Mouse (Mus musculus): ENCODE results near the gene St6galnac4. TPM values are rescaled to one million over a fixed set of nuclear protein-coding genes. Genes with fewer than 3 reads are reported as not detected.

The St6galnac4 gene
- polyA plus RNA-seq, 1 experiment from 2014 or later, result 7.4 TPM

DNA sequence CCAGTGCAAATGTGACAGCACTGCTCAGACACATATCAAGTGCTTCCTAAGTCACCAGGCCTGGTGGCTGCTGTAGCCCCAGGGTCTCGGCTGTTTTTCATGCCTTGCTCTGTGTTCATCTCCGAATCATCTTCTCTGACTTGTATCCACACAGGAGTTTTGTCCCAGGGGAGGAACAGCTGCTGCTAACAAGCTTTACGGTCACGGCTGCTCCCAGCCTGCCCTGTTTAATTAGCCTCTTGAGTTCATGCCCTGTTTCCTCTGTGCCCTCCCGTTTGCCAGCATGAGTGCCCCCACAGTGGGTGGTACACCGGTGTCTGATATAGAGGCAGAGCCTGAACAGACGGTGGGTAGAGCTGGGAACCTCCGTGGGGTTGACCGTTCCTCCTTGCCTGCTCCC is 31.2 kb downstream of the St6galnac4 start:
- ATAC-seq (ENCODE audit: low read depth), result no peak
- Histone ChIP-seq H3K4me3 (ENCODE audit: low read depth, low read length) (no peak overlapping the region), H3K4me2 (ENCODE audit: low read depth, low read length) (no peak overlapping the region), H3K27ac (ENCODE audit: low read length) (no peak overlapping the region), H3K27me3 (ENCODE audit: control insufficient read depth, insufficient read depth, low read depth, low read length) (no peaks in the 10 kb centered on the region), H3K4me1 (ENCODE audit: control insufficient read depth, low read depth, low read length) (peaks cover 16% of the 10 kb centered on the region), H3K9ac (ENCODE audit: low read depth, low read length) (no peak overlapping the region), H3K9me3 (replicated peaks; ENCODE audit: control insufficient read depth, low read length) (0 out of 2 replicates have a peak, but pooled peaks cover 2% of the 10 kb centered on the region), H3K36me3 (ENCODE audit: control insufficient read depth, insufficient read depth) (peaks cover 9% of the 10 kb centered on the region)
- 82% methylated on average over 9 of the region's 9 CpGs for WGBS (ENCODE audit: insufficient replicate concordance)

DNA sequence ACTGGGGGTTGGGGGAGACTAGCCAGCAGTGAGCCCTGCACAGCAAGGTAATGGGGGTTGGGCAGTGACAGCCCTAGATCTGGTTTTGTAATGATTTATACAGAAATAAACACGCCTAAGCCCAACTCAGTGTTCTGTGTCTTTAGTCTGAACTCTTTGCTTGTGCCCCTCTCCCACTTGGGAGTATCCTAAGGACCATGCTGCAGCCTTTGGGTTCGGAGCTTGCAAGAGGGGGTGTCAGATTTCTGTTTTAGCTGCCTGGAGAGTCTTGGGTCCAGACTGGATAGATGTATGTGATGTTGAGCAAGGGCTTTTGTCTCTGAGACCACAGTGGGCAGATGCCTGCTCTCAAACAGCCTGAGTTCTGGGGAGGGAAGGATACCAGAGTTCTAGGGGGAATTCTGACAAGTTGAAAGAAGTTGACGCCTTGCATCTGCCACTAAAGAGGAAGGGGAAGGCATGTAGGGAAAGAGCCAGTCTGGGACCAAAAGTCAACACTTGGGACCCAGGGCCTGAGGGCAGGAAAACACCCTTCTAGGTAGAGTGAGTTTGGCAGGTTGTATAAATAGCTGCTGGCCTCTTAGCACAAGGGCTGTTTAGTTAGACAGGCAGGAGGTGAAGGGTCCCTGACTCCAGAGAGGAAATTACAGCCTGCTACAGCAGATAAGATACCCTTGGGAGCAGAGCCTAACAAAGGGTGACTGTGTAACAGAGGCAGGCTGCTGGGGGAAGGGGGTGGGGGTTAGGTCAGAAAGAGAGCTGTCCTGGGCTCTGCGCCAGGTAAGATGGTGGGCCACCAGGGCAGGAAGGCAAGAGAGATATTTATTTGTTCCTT is 34.0 kb downstream of the St6galnac4 start:
- Histone ChIP-seq H3K27me3 (ENCODE audit: control insufficient read depth, insufficient read depth, low read depth, low read length) (no peaks in the 10 kb centered on the region), H3K27ac (ENCODE audit: low read length) (no peak overlapping the region), H3K36me3 (ENCODE audit: control insufficient read depth, insufficient read depth) (peaks cover 9% of the 10 kb centered on the region), H3K9ac (ENCODE audit: low read depth, low read length) (no peak overlapping the region), H3K4me2 (ENCODE audit: low read depth, low read length) (no peak overlapping the region), H3K4me1 (ENCODE audit: control insufficient read depth, low read depth, low read length) (peaks cover 22% of the 10 kb centered on the region), H3K4me3 (ENCODE audit: low read depth, low read length) (no peak overlapping the region), H3K9me3 (replicated peaks; ENCODE audit: control insufficient read depth, low read length) (0 out of 2 replicates have a peak, but pooled peaks cover 2% of the 10 kb centered on the region)
- WGBS (ENCODE audit: insufficient replicate concordance), result 45% methylated on average over 4 of the region's 4 CpGs
- peak; percentile 71 for ATAC-seq (ENCODE audit: low read depth)

DNA sequence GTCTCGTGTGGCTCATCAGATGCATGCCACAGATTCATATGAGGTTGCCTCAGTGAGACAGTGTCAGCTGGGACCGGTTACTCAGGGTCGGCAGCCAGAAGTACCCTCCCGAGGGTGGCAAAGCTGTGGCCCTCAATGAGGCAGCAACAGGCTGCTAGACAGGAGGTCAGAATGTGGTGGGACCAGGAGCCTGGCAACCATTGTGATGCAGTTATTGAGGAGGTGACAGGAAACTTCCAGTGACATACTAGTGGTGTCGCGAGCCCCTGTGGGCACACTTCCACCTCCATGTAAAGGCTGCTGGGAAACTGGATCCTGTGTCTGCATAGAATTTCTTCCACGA is 34.6 kb downstream of the St6galnac4 start, which contains the start of gene Ak1:
Gene Ak1 (plus strand): TSS at position 242 of the 343 bp plus-strand sequence.
- Histone ChIP-seq H3K27ac (ENCODE audit: low read length) (no peak within 1 kb of the TSS), H3K4me2 (ENCODE audit: low read depth, low read length) (no peak within 1 kb of the TSS), H3K27me3 (ENCODE audit: control insufficient read depth, insufficient read depth, low read depth, low read length) (no peaks in the 10 kb centered on the region), H3K9me3 (replicated peaks; ENCODE audit: control insufficient read depth, low read length) (0 out of 2 replicates have a peak, but pooled peaks cover 2% of the 10 kb centered on the region), H3K4me3 (ENCODE audit: low read depth, low read length) (no peak within 1 kb of the TSS), H3K4me1 (ENCODE audit: control insufficient read depth, low read depth, low read length) (peaks cover 25% of the 10 kb centered on the region), H3K36me3 (ENCODE audit: control insufficient read depth, insufficient read depth) (peaks cover 9% of the 10 kb centered on the region), H3K9ac (ENCODE audit: low read depth, low read length) (no peak within 1 kb of the TSS)
- WGBS (ENCODE audit: insufficient replicate concordance), result 43% methylated on average over 7 of the region's 7 CpGs
- ATAC-seq (ENCODE audit: low read depth), result no peak

DNA sequence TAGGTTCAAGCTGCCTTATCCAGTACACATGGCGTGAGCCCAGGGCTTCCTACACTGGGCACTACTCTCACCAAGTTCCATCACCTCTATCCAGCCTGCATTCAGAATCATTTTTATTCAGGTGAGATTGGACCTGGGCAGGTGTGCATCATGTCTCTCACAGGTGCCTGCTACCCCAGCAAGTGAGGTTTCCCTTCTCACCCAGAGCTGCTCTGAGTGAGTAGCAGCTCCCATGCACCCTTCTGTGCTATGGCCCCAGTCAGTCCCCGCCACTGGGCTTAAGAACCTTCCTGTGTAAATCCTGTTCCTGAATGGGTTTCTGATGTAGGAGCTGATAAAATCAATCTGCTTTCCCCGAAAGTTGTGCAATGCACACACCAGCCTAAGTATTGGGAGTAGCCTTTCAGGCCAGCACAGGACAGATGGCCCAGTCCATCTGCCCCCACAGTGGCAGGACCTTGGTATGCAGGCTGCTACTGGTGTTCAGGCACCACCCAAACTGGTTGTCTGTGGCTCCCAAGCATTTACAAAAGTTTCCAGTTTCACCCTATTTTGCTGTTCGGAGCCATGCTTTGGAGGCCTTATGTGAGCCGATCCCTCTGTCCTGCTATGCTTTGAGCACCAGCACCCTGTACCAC is 37.3 kb downstream of the St6galnac4 start:
- Histone ChIP-seq H3K4me3 (ENCODE audit: low read depth, low read length) (no peak overlapping the region), H3K4me1 (ENCODE audit: control insufficient read depth, low read depth, low read length) (peaks cover 25% of the 10 kb centered on the region), H3K27me3 (ENCODE audit: control insufficient read depth, insufficient read depth, low read depth, low read length) (no peaks in the 10 kb centered on the region), H3K9me3 (replicated peaks; ENCODE audit: control insufficient read depth, low read length) (no peaks in the 10 kb centered on the region), H3K36me3 (ENCODE audit: control insufficient read depth, insufficient read depth) (no peaks in the 10 kb centered on the region; the same call in 1 of the 2 replicates), H3K9ac (ENCODE audit: low read depth, low read length) (no peak overlapping the region), H3K27ac (ENCODE audit: low read length) (no peak overlapping the region), H3K4me2 (ENCODE audit: low read depth, low read length) (no peak overlapping the region)
- 54% methylated on average over 5 of the region's 5 CpGs for WGBS (ENCODE audit: insufficient replicate concordance)
- ATAC-seq (ENCODE audit: low read depth), result no peak

DNA sequence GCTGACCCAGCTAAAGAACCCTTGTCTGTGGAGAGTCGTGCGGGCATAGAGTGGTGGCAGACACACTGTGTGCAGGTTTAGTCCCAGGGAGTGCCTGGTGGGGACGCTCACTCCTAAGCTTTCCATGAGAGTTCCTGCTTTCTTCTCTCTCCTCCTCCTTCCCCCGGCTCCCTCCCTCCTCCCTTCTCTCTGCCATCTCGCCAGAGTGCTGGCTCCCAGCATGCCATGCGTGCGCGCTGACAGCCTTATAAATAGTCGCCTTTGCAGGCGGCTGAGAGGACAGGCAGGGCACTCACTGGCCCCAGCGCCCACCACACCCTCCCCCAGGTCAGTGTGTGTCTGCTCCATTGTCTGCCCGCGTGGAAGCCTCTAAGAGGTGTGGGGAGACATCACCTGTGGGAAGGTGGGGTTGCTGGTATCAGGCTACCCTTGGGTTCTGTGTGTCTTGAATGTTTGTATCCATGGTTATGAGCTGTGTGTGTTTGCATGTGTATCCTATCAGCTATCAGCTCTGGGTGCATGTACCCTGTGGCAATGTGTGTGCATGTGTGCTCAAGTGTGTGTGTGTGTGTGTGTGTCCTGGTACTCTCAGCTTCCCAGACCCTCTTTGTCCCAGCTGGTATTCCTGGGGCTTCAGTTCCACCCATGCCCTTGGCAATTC is 38.4 kb downstream of the St6galnac4 start:
- Histone ChIP-seq H3K36me3 (ENCODE audit: control insufficient read depth, insufficient read depth) (no peaks in the 10 kb centered on the region), H3K27ac (ENCODE audit: low read length) (no peak overlapping the region), H3K4me1 (ENCODE audit: control insufficient read depth, low read depth, low read length) (peaks cover 22% of the 10 kb centered on the region), H3K9me3 (replicated peaks; ENCODE audit: control insufficient read depth, low read length) (no peaks in the 10 kb centered on the region), H3K4me2 (ENCODE audit: low read depth, low read length) (peak overlapping the region; percentile 46), H3K4me3 (ENCODE audit: low read depth, low read length) (no peak overlapping the region), H3K27me3 (ENCODE audit: control insufficient read depth, insufficient read depth, low read depth, low read length) (no peaks in the 10 kb centered on the region), H3K9ac (ENCODE audit: low read depth, low read length) (peak overlapping the region; percentile 36; the same call in 1 of the 2 replicates)
- no peak for ATAC-seq (ENCODE audit: low read depth)
- WGBS (ENCODE audit: insufficient replicate concordance), result 6% methylated on average over 13 of the region's 13 CpGs

DNA sequence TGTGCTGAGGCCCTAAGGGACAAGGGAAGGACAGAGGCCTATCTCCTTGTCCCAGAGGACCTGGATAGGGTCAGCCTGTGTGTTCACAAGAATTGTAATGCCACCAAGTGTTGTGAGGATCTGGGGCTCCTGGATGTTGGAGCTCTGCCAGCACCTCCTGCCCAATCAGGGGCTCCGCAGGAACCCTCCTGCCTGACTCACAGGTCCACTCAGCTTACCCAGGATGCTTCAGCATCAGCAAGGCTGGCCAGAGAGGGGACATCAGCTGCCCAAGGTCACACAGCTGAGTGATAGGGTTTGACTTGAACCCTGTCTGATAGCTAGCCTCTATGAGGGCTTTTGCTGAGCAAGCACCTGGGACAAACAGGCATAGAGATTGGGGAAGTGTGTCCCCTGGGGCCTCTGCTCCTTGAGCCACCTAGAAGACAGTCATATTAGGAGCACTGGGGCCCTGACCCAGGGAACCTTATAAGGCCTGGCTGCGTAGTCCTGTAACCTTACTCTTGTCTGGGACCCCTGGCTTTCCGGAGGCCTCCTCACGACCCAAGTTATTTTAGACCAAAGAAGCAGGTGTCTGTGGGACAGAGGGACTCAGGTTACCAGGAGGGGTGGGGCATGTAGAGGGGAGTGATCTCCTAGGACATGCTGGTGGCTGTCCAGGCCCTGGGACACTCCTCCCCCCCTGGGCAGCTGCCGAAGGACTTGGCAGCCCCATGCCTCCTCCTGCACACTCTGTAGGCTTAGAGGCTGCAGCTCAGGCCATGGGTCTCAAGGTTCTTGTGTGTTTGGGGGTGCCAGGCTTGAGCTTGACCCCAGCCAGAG is 39.2 kb downstream of the St6galnac4 start:
- Histone ChIP-seq H3K27me3 (ENCODE audit: control insufficient read depth, insufficient read depth, low read depth, low read length) (no peaks in the 10 kb centered on the region), H3K9me3 (replicated peaks; ENCODE audit: control insufficient read depth, low read length) (no peaks in the 10 kb centered on the region), H3K4me3 (ENCODE audit: low read depth, low read length) (no peak overlapping the region), H3K4me2 (ENCODE audit: low read depth, low read length) (no peak overlapping the region), H3K27ac (ENCODE audit: low read length) (no peak overlapping the region), H3K4me1 (ENCODE audit: control insufficient read depth, low read depth, low read length) (peaks cover 15% of the 10 kb centered on the region), H3K9ac (ENCODE audit: low read depth, low read length) (no peak overlapping the region), H3K36me3 (ENCODE audit: control insufficient read depth, insufficient read depth) (no peaks in the 10 kb centered on the region)
- 64% methylated on average over 5 of the region's 5 CpGs for WGBS (ENCODE audit: insufficient replicate concordance)
- no peak for ATAC-seq (ENCODE audit: low read depth)

DNA sequence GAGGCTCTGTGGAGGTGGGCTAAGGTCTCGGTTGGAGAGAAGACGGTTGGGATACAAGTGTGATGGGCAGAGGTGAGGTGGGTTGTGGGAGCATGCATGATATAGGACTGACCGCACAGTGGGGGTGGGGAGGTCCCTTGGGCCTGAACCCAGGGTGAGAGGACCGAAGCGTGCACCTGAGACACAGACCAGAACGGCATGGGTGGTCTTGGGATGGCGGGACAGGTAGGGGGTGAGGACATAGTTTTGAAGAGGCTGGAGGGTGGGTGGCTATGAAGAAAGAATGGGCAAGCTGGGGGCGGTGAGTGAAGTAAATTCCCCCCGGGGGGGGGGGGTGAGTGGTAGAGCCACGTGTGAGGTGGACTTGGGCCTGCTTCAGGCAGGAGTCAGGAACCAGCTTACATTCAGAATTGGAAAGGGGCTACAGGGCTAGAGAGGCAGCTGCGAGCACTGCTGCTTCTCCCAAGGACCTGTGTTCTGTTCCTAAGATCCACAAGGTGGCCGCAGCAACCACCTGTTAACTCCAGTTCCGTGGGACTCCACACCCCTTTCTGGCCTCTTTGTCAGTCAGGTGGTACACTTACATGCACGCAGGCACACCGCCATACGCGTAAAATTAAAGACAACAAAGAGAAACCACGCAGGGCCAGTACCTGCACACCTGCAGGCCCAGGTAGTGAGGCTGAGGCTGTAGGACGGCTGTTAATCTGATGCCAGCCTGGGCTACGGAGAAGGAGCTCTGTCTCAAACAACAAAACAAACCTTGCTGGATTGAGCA is 40.6 kb downstream of the St6galnac4 start:
- no peaks in the 10 kb centered on the region for H3K9me3 ChIP-seq (replicated peaks; ENCODE audit: control insufficient read depth, low read length)
- no peak overlapping the region for H3K9ac ChIP-seq (ENCODE audit: low read depth, low read length)
- no peak overlapping the region for H3K4me2 ChIP-seq (ENCODE audit: low read depth, low read length)
- no peak overlapping the region for H3K27ac ChIP-seq (ENCODE audit: low read length)
- H3K4me1 ChIP-seq (ENCODE audit: control insufficient read depth, low read depth, low read length), result peaks cover 9% of the 10 kb centered on the region
- ATAC-seq (ENCODE audit: low read depth), result no peak
- no peaks in the 10 kb centered on the region for H3K36me3 ChIP-seq (ENCODE audit: control insufficient read depth, insufficient read depth)
- 70% methylated on average over 20 of the region's 20 CpGs for WGBS (ENCODE audit: insufficient replicate concordance)
- H3K4me3 ChIP-seq (ENCODE audit: low read depth, low read length), result no peak overlapping the region
- no peaks in the 10 kb centered on the region for H3K27me3 ChIP-seq (ENCODE audit: control insufficient read depth, insufficient read depth, low read depth, low read length)

DNA sequence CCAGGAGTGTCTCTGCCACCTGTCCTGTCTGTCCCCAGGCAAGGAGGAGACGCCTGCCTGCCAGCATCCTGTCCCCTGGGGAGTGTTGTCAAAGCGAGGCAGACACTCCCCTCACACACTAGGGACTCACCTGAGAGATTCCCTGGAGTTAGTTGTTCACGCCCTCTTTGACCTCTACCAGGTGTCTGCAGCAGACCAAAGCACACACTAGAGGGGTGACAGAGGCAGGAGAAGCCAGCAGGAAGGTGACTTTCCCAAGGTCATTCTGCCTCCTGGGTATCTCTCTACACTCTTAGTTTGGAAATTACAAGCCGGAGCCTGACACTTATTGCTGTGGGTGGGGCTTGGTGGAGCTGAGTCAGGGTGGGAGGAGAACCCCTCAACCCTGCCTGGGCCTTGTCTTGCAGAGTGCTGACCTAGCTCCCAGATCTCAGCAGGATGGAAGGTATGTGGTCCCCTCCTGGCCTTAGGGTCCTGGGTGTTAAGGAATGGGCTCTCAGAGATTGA is 41.2 kb downstream of the St6galnac4 start:
- WGBS (ENCODE audit: insufficient replicate concordance), result 58% methylated on average over 4 of the region's 4 CpGs
- H3K27me3 ChIP-seq (ENCODE audit: control insufficient read depth, insufficient read depth, low read depth, low read length), result no peaks in the 10 kb centered on the region
- H3K4me2 ChIP-seq (ENCODE audit: low read depth, low read length), result no peak overlapping the region
- H3K4me3 ChIP-seq (ENCODE audit: low read depth, low read length), result no peak overlapping the region
- no peak for ATAC-seq (ENCODE audit: low read depth)
- H3K9me3 ChIP-seq (replicated peaks; ENCODE audit: control insufficient read depth, low read length), result no peaks in the 10 kb centered on the region
- H3K4me1 ChIP-seq (ENCODE audit: control insufficient read depth, low read depth, low read length), result peaks cover 9% of the 10 kb centered on the region
- H3K27ac ChIP-seq (ENCODE audit: low read length), result no peak overlapping the region
- H3K9ac ChIP-seq (ENCODE audit: low read depth, low read length), result no peak overlapping the region
- no peaks in the 10 kb centered on the region for H3K36me3 ChIP-seq (ENCODE audit: control insufficient read depth, insufficient read depth)

Data from liver, embryonic 16.5 days (tissue).